In genomic region chr3:84478896-84479292, GRCm38 (mm10) we compare ENCODE assay signal across 9 mouse cellular contexts. TPM values are rescaled to one million over a fixed set of nuclear protein-coding genes. Genes with fewer than 3 reads are reported as not detected.
DNase-seq lines count a peak whose midpoint lies in the region; ATAC-seq and TF ChIP-seq lines count a peak whose summit lies in the region.
"Had no signal": no experiment of that assay in that cellular context is flagged by ENCODE, and none has a peak within 500 bp of the region (broad histone marks: within the 10 kb centered on the region; RNA-seq: fewer than 3 reads in every experiment).

No protein-coding gene starts in this region.

- no peaks in the 10 kb centered on the region for H3K9me3 ChIP-seq in lung, embryonic 14.5 days (ENCODE audit: low read depth, low read length)
- H3K9me3 ChIP-seq in limb, embryonic 13.5 days = no peaks in the 10 kb centered on the region
- no peaks in the 10 kb centered on the region for H3K9me3 ChIP-seq in neural tube, embryonic 15.5 days (replicated peaks)

- H3K4me2 ChIP-seq in lung, embryonic 14.5 days = peak overlapping the region; percentile 99
- peak overlapping the region; percentile 99 for H3K4me2 ChIP-seq in limb, embryonic 13.5 days (replicated peaks)
- peak overlapping the region; percentile 93 for H3K4me2 ChIP-seq in neural tube, embryonic 15.5 days

- H3K27ac ChIP-seq in lung, embryonic 14.5 days (ENCODE audit: low read depth) = peak overlapping the region; percentile 64; the same call in 1 of the 2 replicates
- no peak overlapping the region for H3K27ac ChIP-seq in limb, embryonic 13.5 days
- H3K27ac ChIP-seq in neural tube, embryonic 15.5 days (replicated peaks) = no peak overlapping the region

- peak overlapping the region; percentile 72 for H3K9ac ChIP-seq in lung, embryonic 14.5 days
- peak overlapping the region; percentile 75 for H3K9ac ChIP-seq in limb, embryonic 13.5 days
- H3K9ac ChIP-seq in neural tube, embryonic 15.5 days (replicated peaks) = peak overlapping the region; percentile 78

- no peak for DNase-seq in lung, embryonic 14.5 days
- DNase-seq in lung, postnatal 25 days (ENCODE audit: low spot score) = no peak
- DNase-seq in adrenal gland, adult 8-10 months = no peak
- DNase-seq in thymus, adult 18-20 months = no peak
- DNase-seq in left cerebral cortex, adult 18-20 months (ENCODE audit: low spot score in 2 of 2) = no peak
- DNase-seq: kidney, adult 11 months had no signal

- H3K27me3 ChIP-seq in lung, embryonic 14.5 days (ENCODE audit: insufficient read depth, low read length) = peaks cover 13% of the 10 kb centered on the region; the same call in 1 of the 2 replicates
- H3K27me3 ChIP-seq in limb, embryonic 13.5 days = peaks cover 65% of the 10 kb centered on the region
- H3K27me3 ChIP-seq in neural tube, embryonic 15.5 days (replicated peaks) = peaks cover 14% of the 10 kb centered on the region

- peak overlapping the region; percentile 67 for H3K4me3 ChIP-seq in lung, embryonic 14.5 days (ENCODE audit: low read depth, low read length)
- peak overlapping the region; percentile 68 for H3K4me3 ChIP-seq in limb, embryonic 13.5 days
- peak overlapping the region; percentile 77 for H3K4me3 ChIP-seq in neural tube, embryonic 15.5 days (replicated peaks)

- no peaks in the 10 kb centered on the region for H3K36me3 ChIP-seq in lung, embryonic 14.5 days (ENCODE audit: insufficient read depth)
- no peaks in the 10 kb centered on the region for H3K36me3 ChIP-seq in limb, embryonic 13.5 days
- no peaks in the 10 kb centered on the region for H3K36me3 ChIP-seq in neural tube, embryonic 15.5 days

- WGBS in lung, embryonic 14.5 days = 3% methylated on average over 12 of the region's 12 CpGs
- WGBS in limb, embryonic 13.5 days = 2% methylated on average over 12 of the region's 12 CpGs
- 4% methylated on average over 12 of the region's 12 CpGs for WGBS in neural tube, embryonic 15.5 days

- no peak for ATAC-seq in lung, embryonic 14.5 days (ENCODE audit: insufficient read depth)
- peak; percentile 44 for ATAC-seq in erythroblast, adult 5-6 weeks (replicated peaks; ENCODE audit: low FRiP score, poor library complexity, severe bottlenecking)
- no peak for ATAC-seq in limb, embryonic 13.5 days (ENCODE audit: low FRiP score, low read depth)
- ATAC-seq in neural tube, embryonic 15.5 days (ENCODE audit: low FRiP score) = no peak

- no peak for TF ChIP-seq CTCF in lung, embryonic 14.5 days (IDR thresholded peaks at IDR 0.05; ENCODE audit: low read depth)

- H3K4me1 ChIP-seq in lung, embryonic 14.5 days (ENCODE audit: insufficient read depth) = 0 out of 2 replicates have a peak, but pooled peaks cover 8% of the 10 kb centered on the region
- peaks cover 42% of the 10 kb centered on the region for H3K4me1 ChIP-seq in limb, embryonic 13.5 days
- H3K4me1 ChIP-seq in neural tube, embryonic 15.5 days = peaks cover 33% of the 10 kb centered on the region

RNA-seq across cellular contexts. Expression of gene Fhdc1, which starts 1.3 kb away (rescaled TPM):
- 15.6 and 16.6 TPM in 2 replicates for polyA plus RNA-seq in lung, embryonic 14.5 days (2014; fragmentation: Nextera tagmentation; extraction: Ambion mirVana)
- 1,003 and 1,359 TPM in 2 replicates for total RNA-seq in erythroblast, adult 5-6 weeks (2015; ENCODE audit: low replicate concordance)
- total RNA-seq in erythroblast, adult 5-6 weeks (2017; ENCODE audit: low replicate concordance) = 527 and 596 TPM in 2 replicates
- 4.4 and 6.2 TPM in 2 replicates for polyA plus RNA-seq in limb, embryonic 13.5 days (2015; fragmentation: Nextera tagmentation; extraction: Ambion mirVana)
- polyA plus RNA-seq in neural tube, embryonic 15.5 days (2015; fragmentation: Nextera tagmentation; extraction: Ambion mirVana) = 6.5 and 7.0 TPM in 2 replicates
- total RNA-seq in adrenal gland, adult 8-10 months (2022) = 1 to 10 TPM; 1.7 to 5.5 (median 3.7) TPM
- 1 to 10 TPM; 4.6 to 6.1 TPM for total RNA-seq in left cerebral cortex, adult 18-20 months (2021)

Comparison
In these comparisons a context has a peak if more than half of its experiments do, and no peak if none do; other contexts are left out.
1. RNA of gene Fhdc1, which starts 1.3 kb away (total RNA-seq): 527 to 1,359 TPM in erythroblast, adult 5-6 weeks; 4.6 to 6.1 TPM in left cerebral cortex, adult 18-20 months and 1.7 to 5.5 TPM in adrenal gland, adult 8-10 months; every median in the first group is over 10 times any median in the second.
2. Peak in every context shown above with its lines, with median percentiles within 50 percentile points of each other: H3K4me2 ChIP-seq, H3K4me3 ChIP-seq and H3K9ac ChIP-seq.